Mouse (Mus musculus): Measurements from ENCODE around the gene Nadk.

Gene Nadk

GRCm38 (mm10) chr4:155561661-155562442, at the start of gene Nadk:
Gene Nadk (plus strand): TSS chr4:155562378.
- no peak for DNase-seq

GRCm38 (mm10) chr4:155514810-155515209, 47.4 kb upstream of the Nadk start:
- DNase-seq = no peak

- DNase-seq = no peak
Observed at GRCm38 (mm10) chr4:155517948-155518517, 44.1 kb upstream of the Nadk start.

GRCm38 (mm10) chr4:155522327-155522726, 39.9 kb upstream of the Nadk start:
- DNase-seq = no peak

GRCm38 (mm10) chr4:155525751-155526150, 36.4 kb upstream of the Nadk start:
- DNase-seq = no peak

- DNase-seq = no peak
Observed at GRCm38 (mm10) chr4:155529294-155529693, 32.9 kb upstream of the Nadk start.

- DNase-seq = no peak
Observed at GRCm38 (mm10) chr4:155549993-155550392, 12.2 kb upstream of the Nadk start.

- no peak for DNase-seq
Observed at GRCm38 (mm10) chr4:155550446-155550845, 11.7 kb upstream of the Nadk start.

- no peak for DNase-seq
Observed at GRCm38 (mm10) chr4:155551073-155551472, 11.1 kb upstream of the Nadk start.

GRCm38 (mm10) chr4:155552917-155553532, 9.2 kb upstream of the Nadk start:
- no peak for DNase-seq

GRCm38 (mm10) chr4:155554880-155555279, 7.3 kb upstream of the Nadk start:
- no peak for DNase-seq

- no peak for DNase-seq
Observed at GRCm38 (mm10) chr4:155555464-155555863, 6.7 kb upstream of the Nadk start.

GRCm38 (mm10) chr4:155559454-155559853, 2.7 kb upstream of the Nadk start:
- no peak for DNase-seq

GRCm38 (mm10) chr4:155560932-155561331, 1.2 kb upstream of the Nadk start:
- no peak for DNase-seq

GRCm38 (mm10) chr4:155562725-155563399, 684 bp downstream of the Nadk start:
- peak; percentile 28 for DNase-seq

GRCm38 (mm10) chr4:155563400-155564231, 1.4 kb downstream of the Nadk start:
- DNase-seq = peak; percentile 98

- DNase-seq = peak; percentile 59
Observed at GRCm38 (mm10) chr4:155564315-155565069, 2.3 kb downstream of the Nadk start.

GRCm38 (mm10) chr4:155566555-155566954, 4.4 kb downstream of the Nadk start:
- DNase-seq = no peak

GRCm38 (mm10) chr4:155568170-155568569, 6.0 kb downstream of the Nadk start:
- no peak for DNase-seq

- DNase-seq = no peak
Observed at GRCm38 (mm10) chr4:155568632-155569370, 6.6 kb downstream of the Nadk start.

GRCm38 (mm10) chr4:155569818-155570217, 7.6 kb downstream of the Nadk start:
- no peak for DNase-seq

Measured in liver (tissue).